Mouse (Mus musculus) monocyte, adult 5-6 weeks (primary cell): Measurements from ENCODE around the gene Dynll2. TPM values are rescaled to one million over a fixed set of nuclear protein-coding genes. Genes with fewer than 3 reads are reported as not detected.

Source experiments
- ATAC-seq: fragments of 153-309, 156-312 bp; replicated peaks from 2 replicates; pipeline ENCODE4 v1.8.0; 2017; ENCODE audit warnings: mild to moderate bottlenecking; ENCODE audit not compliant: low TSS enrichment, insufficient number of reproducible peaks, severe bottlenecking, poor library complexity, low FRiP score
- total RNA-seq: library from RNA; stranded (forward); fragments of 200-1000, 200-491, 200-594 nt; gene quantifications from 3 replicates; pipeline ENCODE4 v1.2.3, GENCODE M21; 2017

Dynll2 gene
- total RNA-seq = 10.6 to 15.0 TPM (median 12.3 TPM) in 3 replicates

- peak; percentile 52 for ATAC-seq
Observed at GRCm38 (mm10) chr11:87986831-87987793, at the start of gene Dynll2. Dynll2 (minus strand) TSS chr11:87987533.

GRCm38 (mm10) chr11:88036761-88037251 lies 49.5 kb upstream of the Dynll2 start:
- no peak for ATAC-seq

DNA sequence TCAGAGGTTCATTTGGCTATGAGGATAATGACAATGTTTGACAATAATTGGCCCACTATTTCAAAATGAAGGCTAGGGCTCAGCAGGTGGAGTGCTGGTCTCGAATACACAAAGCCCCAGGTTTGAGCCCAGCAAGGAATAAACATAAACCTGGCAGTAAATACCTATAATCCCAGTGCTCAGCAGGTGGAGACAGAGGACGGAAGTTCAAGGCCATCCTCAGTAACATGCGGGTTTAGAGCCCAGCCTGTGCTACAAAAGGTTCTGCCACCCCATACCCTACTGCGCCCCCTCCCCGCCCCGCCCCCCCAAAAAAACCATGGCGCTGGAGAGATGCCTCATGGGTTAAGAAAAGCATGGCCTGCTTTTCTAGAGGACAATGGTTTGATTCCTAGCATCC lies 48.6 kb upstream of the Dynll2 start:
- no peak for ATAC-seq

- ATAC-seq = no peak
Observed at GRCm38 (mm10) chr11:88031753-88032152, 44.4 kb upstream of the Dynll2 start.

DNA sequence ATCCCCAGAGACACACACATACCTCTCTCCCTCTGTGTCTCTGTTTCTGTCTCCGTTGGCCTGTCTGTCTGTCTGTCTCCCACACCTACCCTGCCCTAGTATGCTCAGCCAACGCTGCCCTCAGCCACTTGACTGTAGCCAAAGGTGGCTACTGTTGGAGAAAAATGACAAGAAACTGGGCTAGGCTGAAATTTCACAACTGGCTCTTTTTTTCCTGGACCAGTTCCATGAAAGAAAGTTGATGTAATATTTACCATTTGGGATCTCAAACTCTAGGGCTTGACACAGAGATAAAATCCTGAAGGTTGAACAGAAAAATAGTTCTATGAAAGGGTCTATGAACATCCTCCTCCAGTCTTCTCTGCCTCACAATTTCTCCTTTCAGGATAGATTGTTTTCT lies 43.5 kb upstream of the Dynll2 start:
- ATAC-seq = no peak

DNA sequence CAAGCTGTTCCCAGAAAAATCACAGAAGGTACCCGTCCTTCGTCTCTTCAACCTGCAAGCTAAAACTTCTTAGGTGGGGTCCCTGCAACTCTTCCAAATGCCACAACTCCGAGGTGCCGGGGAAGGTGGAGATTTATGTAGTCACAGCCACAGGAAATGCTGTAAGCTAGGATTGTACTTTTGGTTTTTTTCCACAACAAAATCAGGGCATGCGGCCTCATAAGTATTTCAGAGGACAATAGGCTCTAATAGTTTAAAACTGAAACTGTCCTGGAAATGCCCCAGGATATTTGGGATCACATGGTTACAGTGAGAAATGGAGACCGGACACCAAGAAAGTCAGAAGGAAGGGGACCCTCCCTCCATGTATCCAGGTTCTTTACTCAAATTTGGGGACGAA lies 42.9 kb upstream of the Dynll2 start:
- ATAC-seq = no peak

DNA sequence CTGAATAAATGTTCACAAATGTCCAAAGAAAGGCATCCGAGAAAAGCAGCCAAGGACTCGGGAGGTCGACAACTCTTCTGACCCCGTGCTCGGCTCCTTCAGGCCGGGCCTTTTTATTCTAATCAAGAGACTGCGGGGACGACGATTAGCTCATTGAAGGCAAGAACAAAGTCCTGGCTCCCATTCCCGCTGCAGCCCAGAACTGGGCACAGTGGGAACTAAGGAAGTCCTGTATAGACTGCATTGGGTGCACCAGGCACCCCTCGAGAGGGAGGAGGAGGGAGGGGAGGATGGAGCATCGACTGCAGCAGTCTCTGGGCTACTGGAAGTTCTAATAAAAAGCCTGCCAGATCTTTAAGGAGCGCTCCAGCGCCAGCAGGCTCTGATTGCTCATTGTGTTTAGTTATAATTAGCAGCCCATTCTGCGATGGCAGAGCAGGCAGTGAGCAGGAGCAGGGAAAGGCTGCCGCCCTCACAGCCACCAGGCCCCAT lies 40.9 kb upstream of the Dynll2 start:
- ATAC-seq = no peak

DNA sequence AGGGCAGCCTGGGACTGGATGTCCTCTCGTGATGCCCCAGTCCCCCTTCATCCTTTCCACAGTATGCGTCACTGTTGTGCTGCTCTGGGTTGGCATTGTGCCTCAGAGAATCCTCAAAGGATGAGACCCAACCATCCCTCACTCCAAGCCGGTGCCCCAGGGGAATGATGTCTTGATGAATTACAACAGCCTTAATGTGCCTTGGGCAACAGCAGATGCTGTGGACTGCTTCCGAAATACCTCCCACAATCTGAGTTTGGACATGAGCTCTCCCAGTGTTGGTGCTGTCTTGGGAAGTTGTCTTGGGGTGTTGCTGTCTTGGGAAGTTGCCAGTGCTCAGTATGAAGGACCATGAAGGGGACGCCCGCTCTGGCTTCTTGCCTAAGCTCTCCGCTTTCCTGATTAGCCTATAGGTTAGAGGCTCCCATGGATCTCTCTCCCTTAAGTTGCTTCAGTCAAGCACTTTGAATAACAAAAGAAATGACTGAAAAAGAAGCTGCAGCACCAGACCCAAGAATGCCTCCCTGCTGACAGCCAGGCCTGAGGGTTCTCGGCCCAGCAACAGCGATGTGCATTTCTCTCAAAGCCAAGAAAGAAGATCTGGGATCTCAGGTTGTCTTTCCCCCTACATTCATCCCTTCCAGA lies 40.2 kb upstream of the Dynll2 start:
- no peak for ATAC-seq

DNA sequence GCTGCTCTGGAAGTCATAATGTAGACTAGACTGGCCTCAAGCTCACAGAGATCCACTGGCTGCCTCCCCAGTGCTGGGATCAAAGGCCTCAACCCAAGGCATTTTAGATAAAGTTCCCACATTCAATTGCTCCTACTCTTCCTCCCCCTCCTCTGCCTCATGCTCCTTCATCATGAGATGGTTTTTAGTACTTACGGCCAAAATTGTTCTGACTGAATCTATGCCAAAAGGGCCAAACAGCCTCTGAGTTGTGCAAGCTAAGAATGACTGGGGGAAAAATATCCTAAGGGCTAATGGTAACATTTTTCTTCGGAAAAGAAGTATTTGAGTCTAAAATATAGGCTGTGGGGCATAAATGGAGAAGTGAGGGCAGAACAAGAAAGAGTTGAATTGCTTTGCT lies 36.6 kb upstream of the Dynll2 start:
- no peak for ATAC-seq

DNA sequence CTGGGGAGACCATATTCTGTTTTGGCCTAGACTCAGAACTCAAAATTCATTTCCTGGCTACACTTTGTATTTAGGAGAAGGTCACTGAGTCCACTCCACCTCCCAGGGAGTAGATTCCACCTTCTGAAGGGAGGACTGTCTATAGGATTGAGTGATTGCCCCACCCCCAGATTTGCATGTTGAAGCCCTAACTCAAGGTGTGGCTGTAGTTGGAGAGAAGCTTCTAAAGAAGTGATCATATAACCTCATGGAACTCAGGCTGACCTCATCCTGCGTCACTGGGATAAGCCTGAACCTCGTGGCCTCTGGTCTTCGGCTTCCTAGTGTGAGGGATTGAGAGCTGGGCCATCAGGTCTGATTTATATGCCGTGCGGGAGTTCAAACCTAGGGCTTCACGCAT lies 28.5 kb upstream of the Dynll2 start:
- ATAC-seq = no peak

- ATAC-seq = no peak
Observed at GRCm38 (mm10) chr11:88015161-88015560, 27.8 kb upstream of the Dynll2 start.

DNA sequence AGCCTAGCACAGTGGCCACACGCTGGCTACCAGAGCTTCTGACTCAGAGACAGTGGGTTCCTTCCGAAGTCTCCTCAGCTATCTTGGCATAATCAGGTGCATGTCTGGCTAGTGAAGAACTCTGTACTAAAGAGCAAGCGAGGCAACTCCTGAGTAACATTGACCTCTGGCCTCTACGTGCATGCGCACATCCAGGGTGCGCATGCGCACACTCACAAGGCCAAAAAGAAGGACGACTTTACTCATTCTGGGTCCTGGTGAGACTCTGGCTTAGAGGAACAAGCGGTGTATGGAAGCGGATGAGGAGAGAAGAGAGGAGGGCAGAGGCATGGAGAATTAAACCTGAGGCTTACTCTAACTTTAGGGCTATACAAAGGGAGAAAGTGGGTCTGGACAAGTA lies 26.3 kb upstream of the Dynll2 start:
- no peak for ATAC-seq

DNA sequence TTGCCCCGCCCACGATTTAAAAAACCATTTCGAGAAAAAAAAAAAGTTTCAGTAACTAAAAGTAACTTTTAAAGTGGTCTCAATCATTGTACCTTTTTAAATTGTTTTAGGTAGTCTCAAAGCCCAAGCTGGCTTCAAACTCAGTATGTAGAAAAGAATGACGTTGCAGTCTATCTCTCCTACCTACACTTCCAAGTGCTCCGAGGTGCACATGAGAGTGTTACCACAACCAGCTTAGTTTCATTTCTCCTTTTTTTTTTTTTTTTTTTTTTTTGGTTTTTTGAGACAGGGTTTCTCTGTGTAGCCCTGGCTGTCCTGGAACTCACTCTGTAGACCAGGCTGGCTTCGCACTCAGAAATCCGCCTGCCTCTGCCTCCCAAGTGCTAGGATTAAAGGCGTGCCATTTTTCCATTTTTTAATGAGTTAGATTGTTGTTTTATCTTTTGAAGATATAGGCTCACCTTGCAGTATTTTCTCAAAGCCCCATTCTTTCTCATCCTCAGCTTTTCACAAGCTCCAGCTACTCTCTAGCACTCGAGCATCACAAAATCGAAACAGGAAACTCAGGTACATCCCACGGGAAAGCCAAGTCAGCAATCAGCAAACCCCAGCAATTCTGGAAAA lies 25.4 kb upstream of the Dynll2 start:
- ATAC-seq = no peak

DNA sequence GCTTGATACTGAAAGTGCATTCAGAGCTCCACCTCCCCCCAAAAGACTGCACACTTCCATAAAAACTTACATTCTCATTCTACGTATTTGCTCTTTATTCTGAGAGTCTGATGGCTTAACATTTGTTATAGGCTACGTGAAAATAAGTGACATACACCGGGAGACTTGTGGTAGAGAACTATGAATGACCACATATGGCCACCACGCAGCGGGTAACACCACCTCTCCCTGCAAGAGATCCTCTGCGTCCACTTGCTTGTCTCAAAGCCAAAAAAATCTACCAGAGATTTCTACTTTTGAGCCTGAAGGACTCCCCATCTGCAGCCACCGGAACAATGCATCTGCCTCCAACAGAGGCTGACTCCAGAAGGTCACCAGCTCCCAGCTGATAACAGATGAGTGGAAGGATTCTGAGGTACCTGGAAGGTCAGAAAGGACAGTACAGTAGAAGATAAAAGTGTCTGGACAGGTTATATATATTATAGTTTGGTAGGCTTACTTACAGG lies 24.6 kb upstream of the Dynll2 start:
- no peak for ATAC-seq

- ATAC-seq = no peak
Observed at GRCm38 (mm10) chr11:88011208-88011913, 24.0 kb upstream of the Dynll2 start.

GRCm38 (mm10) chr11:88009542-88010190 lies 22.3 kb upstream of the Dynll2 start:
- ATAC-seq = no peak

GRCm38 (mm10) chr11:88008641-88009040 lies 21.3 kb upstream of the Dynll2 start:
- ATAC-seq = no peak

GRCm38 (mm10) chr11:88004123-88004522 lies 16.8 kb upstream of the Dynll2 start:
- no peak for ATAC-seq
